Mouse (Mus musculus) lung, adult 2 months (tissue): Measurements from ENCODE around the gene Cars.

Experiments used
- CTCF ChIP-seq: fragments of 200-500 bp; IDR thresholded peaks from 2 replicates; pipeline ENCODE4 v1.5.1; 2011; ENCODE audit warnings: mild to moderate bottlenecking, low read length, control low read depth; ENCODE audit not compliant: insufficient read depth
- POLR2A ChIP-seq: fragments of 200-500 bp; IDR thresholded peaks from 2 replicates; pipeline ENCODE4 v1.6.1; 2011; ENCODE audit warnings: low read depth, mild to moderate bottlenecking, control low read depth, low read length, borderline replicate concordance; ENCODE audit errors: extremely low read depth

- TF ChIP-seq POLR2A (no peak), CTCF (no peak)
Observed at GRCm38 (mm10) chr7:143510593-143511334, 89.1 kb downstream of the Cars start.
